Mouse (Mus musculus) heart, postnatal 14 days (tissue): ENCODE measurements around the gene Pde4c. TPM values are rescaled to one million over a fixed set of nuclear protein-coding genes. Genes with fewer than 3 reads are reported as not detected.

Experiments
- DNase-seq, 2 experiments: peaks; one replicate each; pipeline ENCODE4 v3.0.0; 2021 to 2022
- intact Hi-C: fragments of 180-260 bp; cut with DNase I; formaldehyde crosslinking; loops from one replicate; pipeline ENCODE4 v1.15.1; 2025
- total RNA-seq, 2 experiments: library from RNA; stranded (reverse); gene quantifications; 2 replicates each; pipeline ENCODE4 v1.2.3; 2021

Pde4c gene
- total RNA-seq, 2 experiments from 2014 or later = 4.5 to 4.6 TPM

- DNase-seq = peak; percentile 93
- intact Hi-C loops = no loop called here
Observed at GRCm38 (mm10) chr8:70760775-70761406, 37.4 kb downstream of the Pde4c start, which contains the start of gene Mpv17l2. Mpv17l2 (minus strand) TSS chr8:70760946.

DNA sequence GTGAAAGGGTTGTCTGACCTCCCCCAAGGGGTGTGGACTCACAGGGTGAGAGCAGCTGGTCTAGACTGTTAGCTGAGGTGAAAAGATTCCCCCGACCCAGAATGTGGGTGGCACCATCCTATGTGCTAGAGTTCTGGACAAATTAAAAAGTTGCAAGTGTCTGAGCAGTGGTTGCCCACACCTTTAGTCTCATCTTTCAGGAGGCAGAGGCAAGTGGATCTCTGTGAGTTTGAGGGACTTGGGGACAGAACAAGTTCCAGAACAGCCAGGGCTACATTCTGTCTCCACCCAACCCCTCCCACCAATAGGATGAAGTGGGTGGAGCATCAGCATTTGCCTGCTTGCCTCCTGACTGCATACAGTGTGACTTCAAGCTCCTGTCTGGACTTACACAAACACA, 38.6 kb downstream of the Pde4c start:
- intact Hi-C loops = no loop called here
- DNase-seq = peak in 1 of 2 experiments; percentile 14

DNA sequence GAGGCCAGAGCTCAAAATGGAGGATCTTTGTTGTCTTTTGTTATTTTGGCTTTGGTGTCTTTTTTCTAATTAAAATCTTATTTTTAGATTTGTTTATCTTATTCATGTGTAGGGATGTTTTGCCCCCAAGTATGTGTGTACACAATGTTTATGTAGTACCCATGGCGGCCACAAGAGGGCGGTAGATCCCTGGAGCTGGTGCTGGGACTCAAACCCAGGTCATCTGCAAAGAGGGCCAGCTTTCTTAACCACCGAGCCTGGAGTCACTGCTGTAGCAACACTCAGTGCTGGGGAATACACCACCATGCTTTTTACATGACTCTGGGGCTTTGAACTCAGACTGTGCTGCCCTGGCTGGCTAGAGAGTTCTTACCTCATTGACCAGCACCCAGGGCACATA, 39.8 kb downstream of the Pde4c start:
- intact Hi-C loops = no loop called here
- DNase-seq = peak in 1 of 2 experiments; percentile 73

- intact Hi-C loops = no loop called here
- DNase-seq = no peak
Observed at GRCm38 (mm10) chr8:70764026-70764425, 40.5 kb downstream of the Pde4c start.

DNA sequence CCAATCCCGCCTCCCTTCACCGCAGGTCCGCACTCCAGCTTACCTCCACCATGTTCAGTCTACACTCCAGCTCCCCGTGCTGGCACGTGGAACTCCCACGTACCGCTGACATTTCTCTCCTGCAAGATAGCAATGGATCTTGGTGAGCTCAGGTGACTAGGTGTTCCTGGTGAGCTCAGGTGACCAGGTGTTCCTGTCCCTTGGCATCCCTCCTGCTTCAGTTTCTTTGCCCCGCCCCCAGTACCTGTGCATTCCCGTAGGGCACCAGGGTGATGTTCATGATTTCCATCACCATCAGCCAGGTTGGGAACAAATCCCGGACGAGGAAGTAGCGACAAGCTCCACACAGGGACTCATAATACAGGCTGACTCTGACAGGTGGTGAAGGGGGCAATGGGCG, 41.2 kb downstream of the Pde4c start:
- DNase-seq = no peak
- intact Hi-C loops = no loop called here

- intact Hi-C loops = no loop called here
- no peak for DNase-seq
Observed at GRCm38 (mm10) chr8:70765329-70765728, 41.8 kb downstream of the Pde4c start.

DNA sequence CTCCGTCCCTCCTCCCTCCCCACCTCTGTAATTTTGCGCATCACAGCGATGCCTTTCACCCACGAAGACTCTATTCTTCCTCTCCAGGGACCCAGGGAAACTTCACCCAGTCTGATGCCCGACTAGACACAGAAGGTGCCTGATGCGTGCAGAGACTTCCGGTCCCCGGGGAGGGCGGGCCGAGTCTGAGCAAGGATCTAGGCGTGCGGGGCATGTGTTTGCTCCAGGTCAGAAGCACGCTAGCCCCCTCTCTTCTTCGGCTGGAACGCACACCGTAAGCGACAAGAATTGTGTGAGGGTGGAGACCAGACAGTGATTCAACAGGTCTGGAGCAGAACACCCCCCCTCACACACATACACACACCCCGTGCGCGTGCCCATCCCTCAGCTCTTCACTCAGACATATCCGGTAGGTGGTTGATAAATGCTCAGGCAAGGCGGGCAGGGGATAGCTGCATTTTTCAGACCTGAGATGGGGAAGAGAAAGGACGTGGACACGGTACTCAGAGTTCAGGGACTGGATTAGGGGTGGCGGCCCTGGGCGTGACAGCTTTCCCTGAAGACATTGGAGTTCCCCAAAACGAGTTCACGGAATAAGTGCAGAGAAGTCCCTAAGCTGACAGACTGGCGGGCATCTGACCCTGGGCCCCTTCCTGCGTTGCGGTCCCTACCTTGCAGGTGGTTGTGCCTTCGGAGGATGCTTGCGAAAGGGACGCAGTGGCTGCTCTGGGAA, 42.5 kb downstream of the Pde4c start:
- intact Hi-C loops = no loop called here
- no peak for DNase-seq

DNA sequence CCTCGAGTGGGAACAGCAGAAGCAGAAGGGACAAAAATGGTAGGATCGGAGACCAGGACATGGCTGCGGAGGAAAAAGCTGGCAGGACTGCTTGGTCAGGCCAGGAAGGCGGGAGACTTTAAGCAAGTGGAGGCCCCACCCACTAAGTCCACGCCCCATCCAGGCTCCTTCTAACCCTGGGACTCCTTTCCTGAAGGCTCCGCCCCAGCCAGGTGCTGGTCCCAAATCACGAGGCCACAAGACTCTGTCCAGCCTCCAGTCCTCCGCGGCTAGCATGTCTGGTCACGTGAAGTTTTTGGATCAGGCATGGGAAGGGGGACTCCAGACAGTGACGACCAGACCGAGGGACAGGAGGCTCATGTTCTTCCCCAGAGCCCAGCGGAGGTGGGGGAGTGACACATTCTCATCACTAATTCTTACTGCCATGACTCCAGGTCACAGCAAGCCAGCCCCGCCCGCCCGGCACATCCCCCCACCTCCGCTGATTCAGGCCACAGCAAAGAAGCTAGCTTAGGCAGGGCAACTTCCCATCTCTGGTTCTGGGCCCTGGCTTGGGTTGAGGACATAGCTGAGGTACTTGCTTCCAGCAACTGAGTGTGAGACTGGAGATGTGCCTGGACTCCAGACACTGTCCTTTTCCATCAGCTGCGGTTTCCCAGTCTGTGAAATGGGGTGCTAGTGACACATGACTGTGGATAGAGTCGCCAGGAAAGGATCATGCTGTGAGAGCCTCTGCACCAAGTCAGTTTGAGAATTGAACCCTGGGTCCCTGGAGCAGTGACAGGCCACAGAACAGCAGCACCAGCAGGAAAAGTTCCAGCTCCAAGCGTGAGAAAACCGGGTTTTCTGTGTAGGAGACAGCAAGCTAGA, 43.3 kb downstream of the Pde4c start:
- DNase-seq = peak; percentile 60 to 63
- intact Hi-C loops = no loop called here

DNA sequence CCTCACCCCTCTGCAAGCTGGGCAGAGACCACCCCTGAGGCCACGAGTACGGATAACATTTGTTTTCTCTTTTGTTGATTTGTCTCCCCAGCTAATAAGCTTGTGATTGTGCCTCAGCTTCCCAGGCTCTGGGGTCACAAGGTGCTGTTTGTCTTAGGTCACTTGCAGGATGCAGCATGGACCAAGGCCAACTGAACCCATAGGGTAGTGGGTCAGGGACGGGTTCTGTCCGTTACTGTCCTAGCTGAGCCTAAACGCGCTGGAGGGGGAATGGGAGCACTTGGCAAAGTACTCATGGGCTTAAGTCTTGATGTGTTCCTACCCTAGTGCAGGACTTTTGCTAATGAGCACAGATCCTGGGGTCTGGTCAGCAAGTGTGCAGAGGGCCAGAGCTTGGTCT, 44.0 kb downstream of the Pde4c start:
- DNase-seq = no peak
- intact Hi-C loops = no loop called here

GRCm38 (mm10) chr8:70768231-70768776, 44.8 kb downstream of the Pde4c start:
- intact Hi-C loops = no loop called here
- DNase-seq = no peak

DNA sequence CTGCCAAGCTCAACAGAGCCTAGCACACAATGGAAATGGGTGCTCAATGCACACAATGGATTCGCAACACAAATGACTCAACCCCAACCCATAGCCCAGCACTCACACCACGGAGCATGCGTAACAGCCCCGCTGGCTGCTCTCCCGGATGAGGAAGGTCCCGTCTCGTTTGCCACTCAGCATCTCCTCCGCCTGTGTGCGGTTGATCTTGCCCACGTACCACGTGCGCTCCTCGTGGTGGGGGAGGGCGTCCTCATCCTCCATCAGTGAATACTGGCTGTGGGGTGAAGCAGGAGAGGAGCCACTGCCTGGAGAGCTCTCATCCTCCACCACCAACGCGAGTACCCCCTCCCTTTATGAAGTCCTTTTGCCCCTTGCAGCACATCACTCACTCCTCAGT, 45.4 kb downstream of the Pde4c start:
- intact Hi-C loops = loop anchor here (1.0 kb wide), 1 partner anchor 49 kb away; no protein-coding TSS in a partner anchor
- no peak for DNase-seq

DNA sequence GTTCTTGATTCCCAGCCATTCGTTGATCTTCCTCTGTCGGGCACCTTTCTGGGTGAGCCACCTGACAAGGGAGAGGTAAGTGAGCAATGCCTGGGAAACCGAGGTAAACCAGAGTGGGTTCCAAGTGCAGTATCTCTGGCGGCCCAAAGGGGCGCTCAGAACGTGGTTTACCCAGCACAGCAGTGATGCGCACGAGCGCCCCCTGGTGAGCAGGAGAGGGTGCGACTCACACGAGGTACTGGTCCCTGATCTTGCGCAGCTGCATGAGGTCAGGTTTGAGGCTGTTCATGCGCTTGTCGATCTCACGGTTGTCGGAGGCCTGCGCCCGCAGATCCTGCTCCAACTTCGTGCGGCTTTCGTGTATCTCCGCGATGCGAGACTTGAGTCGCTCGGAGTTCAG, 45.8 kb downstream of the Pde4c start:
- intact Hi-C loops = loop anchor here (1.0 kb wide), 1 partner anchor 49 kb away; no protein-coding TSS in a partner anchor
- peak; percentile 97 to 98 for DNase-seq

- DNase-seq = no peak
- intact Hi-C loops = loop anchor here (1.0 kb wide), 1 partner anchor 50 kb away; no protein-coding TSS in a partner anchor
Observed at GRCm38 (mm10) chr8:70769858-70770257, 46.3 kb downstream of the Pde4c start.

GRCm38 (mm10) chr8:70770748-70771147, 47.2 kb downstream of the Pde4c start:
- intact Hi-C loops = no loop called here
- no peak for DNase-seq

DNA sequence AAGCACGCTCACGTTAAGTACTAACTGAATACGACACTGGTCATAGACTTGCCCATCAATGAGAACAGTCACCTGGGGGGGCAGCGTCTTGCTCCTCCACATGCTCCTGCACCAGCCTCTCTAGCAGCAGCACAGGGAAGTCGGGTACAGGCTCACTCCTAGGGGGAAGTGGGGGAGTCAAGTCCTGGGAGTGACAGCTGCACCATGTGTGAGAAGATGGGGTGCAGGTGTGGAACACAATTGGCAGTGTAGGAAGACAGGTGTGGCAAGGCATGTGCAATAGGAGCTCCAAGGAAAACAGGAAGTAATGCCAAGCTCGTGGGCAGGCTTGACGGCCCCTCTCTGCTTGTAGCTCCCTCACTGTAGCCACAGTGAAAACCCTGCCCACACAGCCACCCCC, 47.7 kb downstream of the Pde4c start:
- intact Hi-C loops = no loop called here

DNA sequence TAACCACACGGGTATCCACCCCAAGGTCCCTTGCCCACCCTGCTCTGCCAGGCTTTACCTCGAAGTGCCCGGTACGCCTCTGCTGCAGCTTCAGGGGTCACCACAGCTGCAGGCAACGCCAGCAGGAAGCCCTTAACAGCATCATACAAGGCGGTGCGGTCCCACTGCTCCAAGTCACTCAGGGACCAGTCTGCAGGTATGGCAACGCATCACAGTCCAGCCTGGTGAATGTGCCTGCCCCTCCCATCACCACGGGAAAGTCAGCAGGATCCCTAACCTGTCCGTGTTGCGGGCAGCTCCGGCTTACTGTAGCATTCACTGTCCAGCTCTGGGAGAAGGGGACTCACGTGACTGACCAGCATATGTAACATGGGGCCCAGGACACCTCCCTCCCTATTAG, 48.6 kb downstream of the Pde4c start:
- intact Hi-C loops = no loop called here
- no peak for DNase-seq

More for the DNA sequence above, 47.7 kb downstream of the Pde4c start:
- no peak for DNase-seq

- no peak for DNase-seq
- intact Hi-C loops = no loop called here
Observed at GRCm38 (mm10) chr8:70772890-70773289, 49.4 kb downstream of the Pde4c start.

- no peak for DNase-seq
- intact Hi-C loops = no loop called here
Observed at GRCm38 (mm10) chr8:70773410-70773809, 49.9 kb downstream of the Pde4c start.

- DNase-seq = peak; percentile 90 to 92
- intact Hi-C loops = no loop called here
Observed at GRCm38 (mm10) chr8:70773833-70774232, 50.3 kb downstream of the Pde4c start.

GRCm38 (mm10) chr8:70774740-70775139, 51.2 kb downstream of the Pde4c start:
- intact Hi-C loops = no loop called here
- DNase-seq = no peak

DNA sequence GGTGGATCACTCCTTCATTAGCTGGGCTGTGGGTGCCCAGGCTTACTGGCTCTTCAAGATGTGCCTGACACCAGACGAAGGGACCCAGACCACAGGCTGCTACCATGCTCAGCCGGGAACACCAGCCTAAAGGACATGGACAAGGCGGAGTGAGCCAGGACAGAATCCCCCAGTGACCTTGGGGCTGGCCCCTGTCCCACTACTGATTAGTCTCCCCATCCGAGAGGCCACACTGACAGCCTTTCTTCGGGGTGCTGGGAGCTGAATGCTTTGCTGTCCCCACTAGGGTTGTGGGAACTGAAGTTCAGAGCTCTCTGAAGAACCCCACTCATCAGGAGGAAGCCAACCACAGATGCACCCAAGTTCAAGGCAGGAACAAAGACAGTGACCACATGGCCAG, 51.7 kb downstream of the Pde4c start:
- intact Hi-C loops = no loop called here
- no peak for DNase-seq
